Mouse (Mus musculus) limb, embryonic 15.5 days (tissue): ENCODE measurements at regions not wholly inside any gene's neighbourhood (a gene's known extent, or its start where the extent isn't known, plus 50 kb on each side); places are given as distances from the start of the nearest gene placed in this dataset.

Experiments
- ATAC-seq: fragments of 200-750 bp; cut with Nextera tagmentation; 2 replicates; pipeline ENCODE4 v1.8.0; 2017; ENCODE audit warnings: low read depth, moderate TSS enrichment; ENCODE audit not compliant: insufficient number of reproducible peaks, low FRiP score, low TSS enrichment
- H3K27ac ChIP-seq: fragments of 300-500 bp; sonication (generic); 2 replicates; pipeline ENCODE4 v1.5.1; 2015; ENCODE audit warnings: moderate library complexity, mild to moderate bottlenecking, inconsistent platforms
- H3K27me3 ChIP-seq: fragments of 300-500 bp; sonication (generic); 2 replicates; pipeline ENCODE4 v1.6.1; 2015; ENCODE audit warnings: inconsistent platforms
- H3K36me3 ChIP-seq: fragments of 300-500 bp; sonication (generic); 2 replicates; pipeline ENCODE4 v1.6.1; 2015; ENCODE audit warnings: inconsistent platforms
- H3K4me1 ChIP-seq: fragments of 300-500 bp; sonication (generic); 2 replicates; pipeline ENCODE4 v1.6.1; 2015; ENCODE audit warnings: inconsistent platforms
- H3K4me2 ChIP-seq: fragments of 300-500 bp; sonication (generic); 2 replicates; pipeline ENCODE4 v1.6.1; 2015; ENCODE audit warnings: mild to moderate bottlenecking, inconsistent platforms
- H3K4me3 ChIP-seq: fragments of 300-500 bp; sonication (generic); 2 replicates; pipeline ENCODE4 v1.5.1; 2015; ENCODE audit warnings: mild to moderate bottlenecking, inconsistent platforms
- H3K9ac ChIP-seq: fragments of 300-500 bp; sonication (generic); 2 replicates; pipeline ENCODE4 v1.6.1; 2015; ENCODE audit warnings: inconsistent platforms
- H3K9me3 ChIP-seq: fragments of 300-500 bp; sonication (generic); 2 replicates; pipeline ENCODE4 v1.6.1; 2016; ENCODE audit warnings: inconsistent platforms
- WGBS: fragments of 180-500 bp; shearing (Covaris S2); methylation state at CpG from one replicate; pipeline ENCODE4 v1.1.7; 2015; 5-methylcytosine and 5-hydroxymethylcytosine counted together

- H3K9ac ChIP-seq: no peak overlapping the region
- no peaks in the 10 kb centered on the region for H3K36me3 ChIP-seq
- no peaks in the 10 kb centered on the region for H3K9me3 ChIP-seq
- ATAC-seq: no peak
- WGBS: 12% methylated on average over 10 of the region's 10 CpGs
- H3K4me2 ChIP-seq: no peak overlapping the region
- H3K27me3 ChIP-seq: no peaks in the 10 kb centered on the region
- H3K27ac ChIP-seq: no peak overlapping the region
- H3K4me1 ChIP-seq: no peaks in the 10 kb centered on the region
- no peak overlapping the region for H3K4me3 ChIP-seq
These were observed 163.0 kb upstream of the Tmem161b start for GRCm38 (mm10) chr13:84059031-84059651.

GRCm38 (mm10) chr13:84059661-84060452 lies 162.2 kb upstream of the Tmem161b start:
- Histone ChIP-seq H3K9me3 (no peaks in the 10 kb centered on the region), H3K27me3 (no peaks in the 10 kb centered on the region), H3K9ac (no peak overlapping the region), H3K4me1 (no peaks in the 10 kb centered on the region), H3K27ac (no peak overlapping the region), H3K4me3 (no peak overlapping the region), H3K4me2 (no peak overlapping the region), H3K36me3 (no peaks in the 10 kb centered on the region)
- 24% methylated on average over 5 of the region's 5 CpGs for WGBS
- no peak for ATAC-seq

- no peaks in the 10 kb centered on the region for H3K4me1 ChIP-seq
- no peak for ATAC-seq
- H3K9ac ChIP-seq: no peak overlapping the region
- H3K36me3 ChIP-seq: no peaks in the 10 kb centered on the region
- no peak overlapping the region for H3K4me3 ChIP-seq
- whole genome bisulfite sequencing: 77% methylated on average over 3 of the region's 3 CpGs
- H3K27me3 ChIP-seq: no peaks in the 10 kb centered on the region
- no peak overlapping the region for H3K27ac ChIP-seq
- H3K9me3 ChIP-seq: no peaks in the 10 kb centered on the region
- H3K4me2 ChIP-seq: no peak overlapping the region
These were observed 161.7 kb upstream of the Tmem161b start for GRCm38 (mm10) chr13:84060453-84060834.

GRCm38 (mm10) chr13:84060906-84061305 lies 161.2 kb upstream of the Tmem161b start:
- Histone ChIP-seq H3K4me1 (no peaks in the 10 kb centered on the region), H3K9ac (no peak overlapping the region), H3K27ac (no peak overlapping the region), H3K36me3 (no peaks in the 10 kb centered on the region), H3K27me3 (no peaks in the 10 kb centered on the region), H3K9me3 (no peaks in the 10 kb centered on the region), H3K4me3 (no peak overlapping the region), H3K4me2 (no peak overlapping the region)
- no peak for ATAC-seq
- WGBS: 88% methylated on average over 3 of the region's 3 CpGs

- Histone ChIP-seq H3K9ac (no peak overlapping the region), H3K36me3 (no peaks in the 10 kb centered on the region), H3K4me3 (no peak overlapping the region), H3K9me3 (no peaks in the 10 kb centered on the region), H3K4me2 (no peak overlapping the region), H3K27ac (no peak overlapping the region), H3K4me1 (no peaks in the 10 kb centered on the region), H3K27me3 (no peaks in the 10 kb centered on the region)
- WGBS: 43% methylated on average over 7 of the region's 7 CpGs
- ATAC-seq: no peak
These were observed 160.1 kb upstream of the Tmem161b start for GRCm38 (mm10) chr13:84061820-84062480.

- no peak overlapping the region for H3K4me2 ChIP-seq
- H3K4me3 ChIP-seq: no peak overlapping the region
- no peak overlapping the region for H3K27ac ChIP-seq
- H3K9me3 ChIP-seq: no peaks in the 10 kb centered on the region
- no peaks in the 10 kb centered on the region for H3K27me3 ChIP-seq
- H3K9ac ChIP-seq: no peak overlapping the region
- no peaks in the 10 kb centered on the region for H3K36me3 ChIP-seq
- no peaks in the 10 kb centered on the region for H3K4me1 ChIP-seq
- no peak for ATAC-seq
- 87% methylated on average over 2 of the region's 2 CpGs for WGBS
These were observed 159.5 kb upstream of the Tmem161b start for GRCm38 (mm10) chr13:84062616-84063015.

- 49% methylated on average over 2 of the region's 2 CpGs for WGBS
- H3K4me2 ChIP-seq: no peak overlapping the region
- H3K9ac ChIP-seq: no peak overlapping the region
- no peaks in the 10 kb centered on the region for H3K36me3 ChIP-seq
- H3K9me3 ChIP-seq: no peaks in the 10 kb centered on the region
- no peaks in the 10 kb centered on the region for H3K27me3 ChIP-seq
- H3K4me3 ChIP-seq: no peak overlapping the region
- no peak overlapping the region for H3K27ac ChIP-seq
- ATAC-seq: no peak
- H3K4me1 ChIP-seq: no peaks in the 10 kb centered on the region
These were observed 158.7 kb upstream of the Tmem161b start for GRCm38 (mm10) chr13:84063406-84063805.

- H3K4me2 ChIP-seq: no peak overlapping the region
- H3K36me3 ChIP-seq: no peaks in the 10 kb centered on the region
- no peaks in the 10 kb centered on the region for H3K4me1 ChIP-seq
- H3K9me3 ChIP-seq: no peaks in the 10 kb centered on the region
- no peak overlapping the region for H3K4me3 ChIP-seq
- H3K27me3 ChIP-seq: no peaks in the 10 kb centered on the region
- no peak overlapping the region for H3K27ac ChIP-seq
- no peak for ATAC-seq
- 33% methylated on average over 5 of the region's 5 CpGs for WGBS
- no peak overlapping the region for H3K9ac ChIP-seq
These were observed 157.7 kb upstream of the Tmem161b start for GRCm38 (mm10) chr13:84064291-84064940.

- ATAC-seq: no peak
These were observed 156.7 kb upstream of the Tmem161b start for GRCm38 (mm10) chr13:84065256-84065898.

GRCm38 (mm10) chr13:84066211-84066959 lies 155.7 kb upstream of the Tmem161b start:
- 52% methylated on average over 15 of the region's 15 CpGs for WGBS
- Histone ChIP-seq H3K4me3 (no peak overlapping the region), H3K27me3 (no peaks in the 10 kb centered on the region), H3K9ac (no peak overlapping the region), H3K36me3 (no peaks in the 10 kb centered on the region), H3K9me3 (no peaks in the 10 kb centered on the region), H3K4me1 (no peaks in the 10 kb centered on the region), H3K27ac (no peak overlapping the region), H3K4me2 (no peak overlapping the region)
- no peak for ATAC-seq

More at GRCm38 (mm10) chr13:84065256-84065898, 156.7 kb upstream of the Tmem161b start:
- no peak overlapping the region for H3K27ac ChIP-seq
- H3K4me1 ChIP-seq: no peaks in the 10 kb centered on the region
- H3K9ac ChIP-seq: no peak overlapping the region
- H3K4me2 ChIP-seq: no peak overlapping the region
- no peak overlapping the region for H3K4me3 ChIP-seq
- 69% methylated on average over 8 of the region's 8 CpGs for WGBS
- no peaks in the 10 kb centered on the region for H3K9me3 ChIP-seq
- no peaks in the 10 kb centered on the region for H3K27me3 ChIP-seq
- H3K36me3 ChIP-seq: no peaks in the 10 kb centered on the region
